Mouse (Mus musculus) heart, embryonic 11.5 days (tissue): ENCODE results near the gene Krtcap3. TPM values are rescaled to one million over a fixed set of nuclear protein-coding genes. Genes with fewer than 3 reads are reported as not detected.

ENCODE experiments used
- ATAC-seq: fragments of 200-750 bp; cut with Nextera tagmentation; replicated peaks from 2 replicates; pipeline ENCODE4 v1.8.0; 2017; ENCODE audit warnings: moderate library complexity; ENCODE audit not compliant: insufficient number of reproducible peaks, low FRiP score, low TSS enrichment
- H3K27ac ChIP-seq: fragments of 300-500 bp; sonication (generic); 2 replicates; pipeline ENCODE4 v1.5.1; 2014; ENCODE audit warnings: mild to moderate bottlenecking, low read depth, low read length
- H3K27me3 ChIP-seq: fragments of 300-500 bp; sonication (generic); 2 replicates; pipeline ENCODE4 v1.6.1; 2014; ENCODE audit warnings: mild to moderate bottlenecking, low read length, mixed read lengths; ENCODE audit not compliant: control insufficient read depth, insufficient read depth
- H3K36me3 ChIP-seq: fragments of 300-500 bp; sonication (generic); 2 replicates; pipeline ENCODE4 v1.6.1; 2014; ENCODE audit warnings: mild to moderate bottlenecking, low read length, moderate library complexity, mixed read lengths; ENCODE audit not compliant: control insufficient read depth, insufficient read depth
- H3K4me1 ChIP-seq: fragments of 300-500 bp; sonication (generic); 2 replicates; pipeline ENCODE4 v1.6.1; 2014; ENCODE audit warnings: low read length; ENCODE audit not compliant: control insufficient read depth, insufficient read depth
- H3K4me2 ChIP-seq: fragments of 300-500 bp; sonication (generic); 2 replicates; pipeline ENCODE4 v1.6.1; 2014; ENCODE audit warnings: mild to moderate bottlenecking, moderate library complexity
- H3K4me3 ChIP-seq: fragments of 300-500 bp; sonication (generic); 2 replicates; pipeline ENCODE4 v1.5.1; 2014; ENCODE audit warnings: low read depth, low read length
- H3K9ac ChIP-seq: fragments of 300-500 bp; sonication (generic); 2 replicates; pipeline ENCODE4 v1.6.1; 2014; ENCODE audit warnings: mild to moderate bottlenecking, low read depth, low read length, moderate library complexity
- H3K9me3 ChIP-seq: fragments of 300-500 bp; sonication (generic); replicated peaks from 2 replicates; pipeline ENCODE4 v1.6.1; 2016; ENCODE audit warnings: low read length; ENCODE audit not compliant: control insufficient read depth
- WGBS: fragments of 180-500 bp; shearing (Covaris S2); extraction: QIAGEN DNeasy Blood & Tissue Kit; methylation state at CpG from one replicate; pipeline ENCODE4 v1.1.7; 2014; ENCODE audit not compliant: insufficient replicate concordance; 5-methylcytosine and 5-hydroxymethylcytosine counted together
- polyA plus RNA-seq: library from polyadenylated mRNA; unstranded; fragments of >200 nt; fragmentation: Nextera tagmentation; extraction: Ambion mirVana; gene quantifications from 2 replicates; pipeline ENCODE4 v1.2.1, GENCODE M21; 2014

Gene Krtcap3
- polyA plus RNA-seq, 1 experiment from 2014 or later = 7.1 TPM

- H3K9ac ChIP-seq = peak overlapping the region; percentile 96
- ATAC-seq = no peak
- 2% methylated on average over 11 of the region's 11 CpGs for WGBS
- H3K4me1 ChIP-seq = 0 out of 2 replicates have a peak, but pooled peaks cover 6% of the 10 kb centered on the region
- H3K27ac ChIP-seq = 0 out of 2 replicates have a peak overlapping the region, but pooled peaks have one; percentile 89
- H3K36me3 ChIP-seq = no peaks in the 10 kb centered on the region
- no peaks in the 10 kb centered on the region for H3K9me3 ChIP-seq
- H3K4me2 ChIP-seq = peak overlapping the region; percentile 90
- no peaks in the 10 kb centered on the region for H3K27me3 ChIP-seq
- peak overlapping the region; percentile 94 for H3K4me3 ChIP-seq
These were observed 32.0 kb upstream of the Krtcap3 start for GRCm38 (mm10) chr5:31219474-31219873.

GRCm38 (mm10) chr5:31219911-31220447 lies 31.5 kb upstream of the Krtcap3 start:
- Histone ChIP-seq H3K36me3 (no peaks in the 10 kb centered on the region), H3K4me1 (0 out of 2 replicates have a peak, but pooled peaks cover 6% of the 10 kb centered on the region), H3K9me3 (no peaks in the 10 kb centered on the region), H3K27me3 (no peaks in the 10 kb centered on the region), H3K4me3 (peak overlapping the region; percentile 94), H3K27ac (peak overlapping the region; percentile 89), H3K9ac (peak overlapping the region; percentile 96), H3K4me2 (peak overlapping the region; percentile 90)
- ATAC-seq = peak; percentile 36
- WGBS = under 1% methylated on average over 39 of the region's 40 CpGs

GRCm38 (mm10) chr5:31220448-31221303 lies 30.8 kb upstream of the Krtcap3 start, which contains the start of gene Ppm1g:
Gene Ppm1g (minus strand): TSS chr5:31220687.
- Histone ChIP-seq H3K36me3 (no peaks in the 10 kb centered on the region), H3K9me3 (no peaks in the 10 kb centered on the region), H3K4me3 (peak within 1 kb of the TSS; percentile 94), H3K27ac (peak within 1 kb of the TSS; percentile 89), H3K4me2 (peak within 1 kb of the TSS; percentile 90), H3K4me1 (0 out of 2 replicates have a peak, but pooled peaks cover 6% of the 10 kb centered on the region), H3K9ac (peak within 1 kb of the TSS; percentile 96), H3K27me3 (no peaks in the 10 kb centered on the region)
- ATAC-seq = peak; percentile 96
- WGBS = under 1% methylated on average over 63 of the region's 70 CpGs

GRCm38 (mm10) chr5:31221304-31221945 lies 30.1 kb upstream of the Krtcap3 start:
- H3K36me3 ChIP-seq = no peaks in the 10 kb centered on the region
- no peak for ATAC-seq
- no peaks in the 10 kb centered on the region for H3K9me3 ChIP-seq
- H3K27me3 ChIP-seq = no peaks in the 10 kb centered on the region
- H3K27ac ChIP-seq = peak overlapping the region; percentile 89
- peak overlapping the region; percentile 94 for H3K4me3 ChIP-seq
- WGBS = 15% methylated on average over 11 of the region's 11 CpGs
- 0 out of 2 replicates have a peak, but pooled peaks cover 6% of the 10 kb centered on the region for H3K4me1 ChIP-seq
- H3K4me2 ChIP-seq = peak overlapping the region; percentile 90
- H3K9ac ChIP-seq = peak overlapping the region; percentile 96

GRCm38 (mm10) chr5:31222696-31223095 lies 28.8 kb upstream of the Krtcap3 start:
- Histone ChIP-seq H3K4me2 (no peak overlapping the region), H3K36me3 (no peaks in the 10 kb centered on the region), H3K4me1 (0 out of 2 replicates have a peak, but pooled peaks cover 6% of the 10 kb centered on the region), H3K4me3 (no peak overlapping the region), H3K9me3 (no peaks in the 10 kb centered on the region), H3K9ac (no peak overlapping the region), H3K27ac (no peak overlapping the region), H3K27me3 (no peaks in the 10 kb centered on the region; the same call in 1 of the 2 replicates)
- no peak for ATAC-seq
- WGBS = 92% methylated on average over 9 of the region's 9 CpGs

- no peak overlapping the region for H3K4me2 ChIP-seq
- 41% methylated on average over 1 of the region's 1 CpGs for WGBS
- no peaks in the 10 kb centered on the region for H3K36me3 ChIP-seq
- ATAC-seq = no peak
- no peak overlapping the region for H3K9ac ChIP-seq
- no peak overlapping the region for H3K4me3 ChIP-seq
- no peak overlapping the region for H3K27ac ChIP-seq
- H3K9me3 ChIP-seq = no peaks in the 10 kb centered on the region
- no peaks in the 10 kb centered on the region; the same call in 1 of the 2 replicates for H3K27me3 ChIP-seq
- H3K4me1 ChIP-seq = no peaks in the 10 kb centered on the region
These were observed 24.9 kb upstream of the Krtcap3 start for GRCm38 (mm10) chr5:31226641-31227040.

GRCm38 (mm10) chr5:31240637-31241521 lies 10.6 kb upstream of the Krtcap3 start, which contains the start of the genes Nrbp1 and Gm9970:
Gene Nrbp1 (plus strand): TSS chr5:31240864.
Gene Gm9970 (minus strand): TSS chr5:31241232.
- under 1% methylated on average over 80 of the region's 103 CpGs for WGBS
- peak within 1 kb of the TSS; percentile 89 for H3K4me3 ChIP-seq
- H3K9me3 ChIP-seq = peaks cover 2% of the 10 kb centered on the region; the same call in 1 of the 2 replicates
- peak; percentile 98 for ATAC-seq
- H3K27ac ChIP-seq = peak within 1 kb of the TSS; percentile 99
- no peaks in the 10 kb centered on the region for H3K27me3 ChIP-seq
- H3K36me3 ChIP-seq = peaks cover 16% of the 10 kb centered on the region
- H3K4me2 ChIP-seq = peak within 1 kb of the TSS; percentile 75
- H3K9ac ChIP-seq = peak within 1 kb of the TSS; percentile 98
- H3K4me1 ChIP-seq = peaks cover 5% of the 10 kb centered on the region
